ENCODE assay signal across 23 mouse cellular contexts in genomic region chr10:36981866-36982265, GRCm38 (mm10). TPM values are rescaled to one million over a fixed set of nuclear protein-coding genes. Genes with fewer than 3 reads are reported as not detected.
DNase-seq lines count a peak whose midpoint lies in the region; ATAC-seq and TF ChIP-seq lines count a peak whose summit lies in the region.
"Had no signal": no experiment of that assay in that cellular context is flagged by ENCODE, and none has a peak within 500 bp of the region (broad histone marks: within the 10 kb centered on the region; RNA-seq: fewer than 3 reads in every experiment).

No protein-coding gene starts in this region.

- H3K79me2 ChIP-seq in heart, adult 2 months (replicated peaks; ENCODE audit: control insufficient read depth, insufficient read depth, low read length), result peaks cover 8% of the 10 kb centered on the region

- peak; percentile 31; the same call in 1 of the 2 replicates for TF ChIP-seq CTCF in heart, adult 2 months (IDR thresholded peaks at IDR 0.05)
- TF ChIP-seq CTCF in lung, embryonic 14.5 days (IDR thresholded peaks at IDR 0.05; ENCODE audit: low read depth), result peak; percentile 16; the same call in 1 of the 2 replicates

- TF ChIP-seq EP300 in heart, adult 2 months (IDR thresholded peaks at IDR 0.05; ENCODE audit: insufficient read depth, low read depth, low read length), result no peak

- over 99% methylated on average over 4 of the region's 4 CpGs for WGBS in heart, adult 2 months
- 90% methylated on average over 4 of the region's 4 CpGs for WGBS in heart, embryonic 12.5 days
- WGBS in lung, embryonic 14.5 days, result 91% methylated on average over 4 of the region's 4 CpGs
- WGBS in midbrain, embryonic 11.5 days, result 91% methylated on average over 4 of the region's 4 CpGs

- no peaks in the 10 kb centered on the region for H3K27me3 ChIP-seq in heart, adult 2 months (ENCODE audit: control insufficient read depth, insufficient read depth, low read length)
- no peaks in the 10 kb centered on the region for H3K27me3 ChIP-seq in heart, embryonic 12.5 days (replicated peaks)
- H3K27me3 ChIP-seq in lung, embryonic 14.5 days (ENCODE audit: insufficient read depth, low read length), result no peaks in the 10 kb centered on the region
- H3K27me3 ChIP-seq in midbrain, embryonic 11.5 days (ENCODE audit: control insufficient read depth, insufficient read depth, low read length), result no peaks in the 10 kb centered on the region
- H3K27me3 ChIP-seq: embryonic facial prominence, embryonic 12.5 days; heart, embryonic 13.5 days; hindbrain, embryonic 12.5 days; limb, embryonic 13.5 days; liver, embryonic 15.5 days; midbrain, embryonic 12.5 days had no signal

- no peak overlapping the region for H3K4me3 ChIP-seq in heart, adult 2 months
- H3K4me3 ChIP-seq in heart, embryonic 12.5 days, result no peak overlapping the region
- H3K4me3 ChIP-seq in lung, embryonic 14.5 days (ENCODE audit: low read depth, low read length), result no peak overlapping the region
- no peak overlapping the region for H3K4me3 ChIP-seq in midbrain, embryonic 11.5 days (ENCODE audit: low read depth, low read length)
- H3K4me3 ChIP-seq: embryonic facial prominence, embryonic 12.5 days; heart, embryonic 13.5 days; hindbrain, embryonic 12.5 days; limb, embryonic 13.5 days; liver, embryonic 15.5 days; midbrain, embryonic 12.5 days had no signal

- H3K4me2 ChIP-seq in heart, embryonic 12.5 days, result no peak overlapping the region
- no peak overlapping the region for H3K4me2 ChIP-seq in lung, embryonic 14.5 days
- no peak overlapping the region for H3K4me2 ChIP-seq in midbrain, embryonic 11.5 days
- H3K4me2 ChIP-seq: embryonic facial prominence, embryonic 12.5 days; heart, embryonic 13.5 days; hindbrain, embryonic 12.5 days; limb, embryonic 13.5 days; liver, embryonic 15.5 days; midbrain, embryonic 12.5 days had no signal

- no peak for ATAC-seq in heart, embryonic 12.5 days (ENCODE audit: insufficient number of reproducible peaks, low FRiP score)
- ATAC-seq in lung, embryonic 14.5 days (ENCODE audit: insufficient read depth), result no peak
- no peak for ATAC-seq in midbrain, embryonic 11.5 days (ENCODE audit: low FRiP score)
- ATAC-seq: lung, postnatal 0 days had no signal

- no peak for DNase-seq in heart, adult 2 months
- no peak for DNase-seq in lung, embryonic 14.5 days
- no peak for DNase-seq in lung, postnatal 14 days
- DNase-seq in ES-CJ7 (ENCODE audit: low read depth, low spot score), result peak; percentile 64
- peak; percentile 9 for DNase-seq in induced T-regulatory cell, adult 2 months (ENCODE audit: low read depth)
- DNase-seq in midbrain, embryonic 11.5 days (ENCODE audit: low spot score, missing footprints), result no peak
- DNase-seq: adrenal gland, adult 2 months; cerebellum, adult 18-20 months; cerebellum, postnatal 14 days; gastrocnemius, postnatal 10 days; kidney, adult 2 months; kidney, postnatal 10 days; layer of hippocampus, postnatal 36 days; right cerebral cortex, postnatal 14 days; thymus, postnatal 4 days had no signal

- no peak for TF ChIP-seq POLR2A in heart, adult 2 months (IDR thresholded peaks at IDR 0.05; ENCODE audit: insufficient read depth, low read depth, low read length)

- no peak overlapping the region for H3K27ac ChIP-seq in heart, adult 2 months
- H3K27ac ChIP-seq in heart, embryonic 12.5 days (ENCODE audit: poor library complexity, severe bottlenecking), result no peak overlapping the region
- H3K27ac ChIP-seq in lung, embryonic 14.5 days (ENCODE audit: low read depth), result no peak overlapping the region
- H3K27ac ChIP-seq in midbrain, embryonic 11.5 days (ENCODE audit: low read depth, low read length), result no peak overlapping the region
- H3K27ac ChIP-seq: embryonic facial prominence, embryonic 12.5 days; heart, embryonic 13.5 days; hindbrain, embryonic 12.5 days; limb, embryonic 13.5 days; liver, embryonic 15.5 days; midbrain, embryonic 12.5 days had no signal

- H3K9ac ChIP-seq in heart, adult 2 months (ENCODE audit: low read depth, low read length), result no peak overlapping the region
- no peak overlapping the region for H3K9ac ChIP-seq in heart, embryonic 12.5 days
- no peak overlapping the region for H3K9ac ChIP-seq in lung, embryonic 14.5 days
- H3K9ac ChIP-seq in midbrain, embryonic 11.5 days (ENCODE audit: low read length), result no peak overlapping the region
- H3K9ac ChIP-seq: embryonic facial prominence, embryonic 12.5 days; heart, embryonic 13.5 days; hindbrain, embryonic 12.5 days; limb, embryonic 13.5 days; liver, embryonic 15.5 days; midbrain, embryonic 12.5 days had no signal

- H3K36me3 ChIP-seq in heart, adult 2 months (ENCODE audit: control insufficient read depth, insufficient read depth, low read length), result no peaks in the 10 kb centered on the region; the same call in 1 of the 2 replicates
- H3K36me3 ChIP-seq in heart, embryonic 12.5 days, result peaks cover 14% of the 10 kb centered on the region
- H3K36me3 ChIP-seq in lung, embryonic 14.5 days (ENCODE audit: insufficient read depth), result peaks cover 9% of the 10 kb centered on the region
- H3K36me3 ChIP-seq in midbrain, embryonic 11.5 days (ENCODE audit: control insufficient read depth, insufficient read depth, low read length), result peaks cover 8% of the 10 kb centered on the region; the same call in 1 of the 2 replicates

- intact Hi-C loops in heart, adult 2 months (cut with DNase I), result no loop called here

- no peaks in the 10 kb centered on the region; the same call in 1 of the 2 replicates for H3K4me1 ChIP-seq in heart, adult 2 months (ENCODE audit: control insufficient read depth, insufficient read depth, low read length)
- H3K4me1 ChIP-seq in heart, embryonic 12.5 days (replicated peaks), result peaks cover 5% of the 10 kb centered on the region; the same call in 1 of the 2 replicates
- 0 out of 2 replicates have a peak, but pooled peaks cover 1% of the 10 kb centered on the region for H3K4me1 ChIP-seq in lung, embryonic 14.5 days (ENCODE audit: insufficient read depth)
- H3K4me1 ChIP-seq in midbrain, embryonic 11.5 days (ENCODE audit: control insufficient read depth, insufficient read depth, low read length), result no peaks in the 10 kb centered on the region
- H3K4me1 ChIP-seq: embryonic facial prominence, embryonic 12.5 days; liver, embryonic 15.5 days had no signal

- peaks cover 7% of the 10 kb centered on the region; the same call in 1 of the 2 replicates for H3K9me3 ChIP-seq in heart, embryonic 12.5 days (replicated peaks)
- no peaks in the 10 kb centered on the region for H3K9me3 ChIP-seq in lung, embryonic 14.5 days (ENCODE audit: low read depth, low read length)
- H3K9me3 ChIP-seq in midbrain, embryonic 11.5 days (ENCODE audit: control insufficient read depth, low read length), result peaks cover 2% of the 10 kb centered on the region; the same call in 1 of the 2 replicates
- H3K9me3 ChIP-seq: embryonic facial prominence, embryonic 12.5 days; heart, embryonic 13.5 days; hindbrain, embryonic 12.5 days; limb, embryonic 13.5 days; liver, embryonic 15.5 days; midbrain, embryonic 12.5 days had no signal

RNA-seq across cellular contexts. Expression of gene Hdac2, which starts 7.5 kb away (rescaled TPM):
- 10 to 100 TPM; 51.6 to 52.1 TPM for total RNA-seq in heart, adult 2 months (2021)
- polyA plus RNA-seq in heart, adult 2 months (2012; rRNA removed), result 9.9 and 21.4 TPM in 2 replicates
- 182 and 192 TPM in 2 replicates for polyA plus RNA-seq in heart, embryonic 12.5 days (2016; fragmentation: Nextera tagmentation; extraction: Ambion mirVana)
- 254 and 259 TPM in 2 replicates for polyA plus RNA-seq in lung, embryonic 14.5 days (2014; fragmentation: Nextera tagmentation; extraction: Ambion mirVana)
- 428 and 440 TPM in 2 replicates for polyA plus RNA-seq in midbrain, embryonic 11.5 days (2014; fragmentation: Nextera tagmentation; extraction: Ambion mirVana)

Comparison
In these comparisons a context has a peak if more than half of its experiments do, and no peak if none do; other contexts are left out.
1. DNase-seq: peak in ES-CJ7 (single experiment) and induced T-regulatory cell, adult 2 months (single experiment); none in heart, adult 2 months (0 of 2), lung, embryonic 14.5 days (single experiment), lung, postnatal 14 days (single experiment) and midbrain, embryonic 11.5 days (single experiment).